Mouse (Mus musculus): ENCODE measurements around the gene Pik3ap1. TPM values are rescaled to one million over a fixed set of nuclear protein-coding genes. Genes with fewer than 3 reads are reported as not detected.

The Pik3ap1 gene
- polyA plus RNA-seq, 1 experiment from 2014 or later, result 0.97 TPM

- H3K9me3 ChIP-seq, result no peaks in the 10 kb centered on the region
- WGBS, result 79% methylated on average over 7 of the region's 7 CpGs
- H3K9ac ChIP-seq (replicated peaks), result no peak overlapping the region
- no peaks in the 10 kb centered on the region for H3K4me1 ChIP-seq (replicated peaks)
- no peak overlapping the region for H3K4me2 ChIP-seq
- no peak for ATAC-seq (ENCODE audit: insufficient number of reproducible peaks, insufficient read depth, low FRiP score, low TSS enrichment, low read depth)
- no peak overlapping the region for H3K27ac ChIP-seq
- H3K36me3 ChIP-seq, result no peaks in the 10 kb centered on the region
- no peak overlapping the region for H3K4me3 ChIP-seq (replicated peaks)
- H3K27me3 ChIP-seq, result peaks cover 7% of the 10 kb centered on the region; the same call in 1 of the 2 replicates
Observed at GRCm38 (mm10) chr19:41270906-41271305, 114.0 kb downstream of the Pik3ap1 start.

- Histone ChIP-seq H3K4me3 (replicated peaks) (no peak overlapping the region), H3K9me3 (no peaks in the 10 kb centered on the region), H3K4me2 (no peak overlapping the region), H3K4me1 (replicated peaks) (no peaks in the 10 kb centered on the region), H3K9ac (replicated peaks) (no peak overlapping the region), H3K36me3 (no peaks in the 10 kb centered on the region), H3K27me3 (peaks cover 7% of the 10 kb centered on the region; the same call in 1 of the 2 replicates), H3K27ac (no peak overlapping the region)
- no peak for ATAC-seq (ENCODE audit: insufficient number of reproducible peaks, insufficient read depth, low FRiP score, low TSS enrichment, low read depth)
- 70% methylated on average over 9 of the region's 9 CpGs for WGBS
Observed at GRCm38 (mm10) chr19:41270151-41270727, 114.7 kb downstream of the Pik3ap1 start.

GRCm38 (mm10) chr19:41266251-41266901, 118.5 kb downstream of the Pik3ap1 start:
- Histone ChIP-seq H3K4me3 (replicated peaks) (no peak overlapping the region), H3K27me3 (no peaks in the 10 kb centered on the region), H3K36me3 (0 out of 2 replicates have a peak, but pooled peaks cover 3% of the 10 kb centered on the region), H3K4me1 (replicated peaks) (peaks cover 7% of the 10 kb centered on the region), H3K27ac (no peak overlapping the region), H3K9me3 (no peaks in the 10 kb centered on the region), H3K9ac (replicated peaks) (no peak overlapping the region), H3K4me2 (no peak overlapping the region)
- no peak for ATAC-seq (ENCODE audit: insufficient number of reproducible peaks, insufficient read depth, low FRiP score, low TSS enrichment, low read depth)
- 52% methylated on average over 8 of the region's 8 CpGs for WGBS

- H3K4me1 ChIP-seq (replicated peaks), result peaks cover 23% of the 10 kb centered on the region
- no peaks in the 10 kb centered on the region for H3K27me3 ChIP-seq
- peak overlapping the region; percentile 99 for H3K27ac ChIP-seq
- WGBS, result 37% methylated on average over 13 of the region's 13 CpGs
- H3K4me3 ChIP-seq (replicated peaks), result peak overlapping the region; percentile 96
- H3K4me2 ChIP-seq, result peak overlapping the region; percentile 72
- ATAC-seq (ENCODE audit: insufficient number of reproducible peaks, insufficient read depth, low FRiP score, low TSS enrichment, low read depth), result no peak
- H3K9ac ChIP-seq (replicated peaks), result peak overlapping the region; percentile 96
- no peaks in the 10 kb centered on the region for H3K9me3 ChIP-seq
- peaks cover 7% of the 10 kb centered on the region; the same call in 1 of the 2 replicates for H3K36me3 ChIP-seq
Observed at GRCm38 (mm10) chr19:41264331-41264799, 120.5 kb downstream of the Pik3ap1 start.

- Histone ChIP-seq H3K9me3 (no peaks in the 10 kb centered on the region), H3K9ac (replicated peaks) (peak within 1 kb of the TSS; percentile 96), H3K27ac (peak within 1 kb of the TSS; percentile 99), H3K4me3 (replicated peaks) (peak within 1 kb of the TSS; percentile 96), H3K36me3 (peaks cover 7% of the 10 kb centered on the region; the same call in 1 of the 2 replicates), H3K4me1 (replicated peaks) (peaks cover 27% of the 10 kb centered on the region), H3K27me3 (no peaks in the 10 kb centered on the region), H3K4me2 (peak within 1 kb of the TSS; percentile 72)
- under 1% methylated on average over 80 of the region's 98 CpGs for WGBS
- ATAC-seq (ENCODE audit: insufficient number of reproducible peaks, insufficient read depth, low FRiP score, low TSS enrichment, low read depth), result peak; percentile 87
Observed at GRCm38 (mm10) chr19:41263630-41264295, 121.1 kb downstream of the Pik3ap1 start, which contains the start of gene Tm9sf3. TSS of gene Tm9sf3 (minus strand) at chr19:41263997.

GRCm38 (mm10) chr19:41262712-41263629, 121.9 kb downstream of the Pik3ap1 start:
- H3K27me3 ChIP-seq, result no peaks in the 10 kb centered on the region
- 5% methylated on average over 51 of the region's 51 CpGs for WGBS
- ATAC-seq (ENCODE audit: insufficient number of reproducible peaks, insufficient read depth, low FRiP score, low TSS enrichment, low read depth), result peak; percentile 85

GRCm38 (mm10) chr19:41260736-41261135, 124.2 kb downstream of the Pik3ap1 start:
- H3K9ac ChIP-seq (replicated peaks), result no peak overlapping the region
- peaks cover 7% of the 10 kb centered on the region; the same call in 1 of the 2 replicates for H3K36me3 ChIP-seq
- no peaks in the 10 kb centered on the region for H3K27me3 ChIP-seq
- H3K4me1 ChIP-seq (replicated peaks), result peaks cover 27% of the 10 kb centered on the region
- no peak overlapping the region for H3K27ac ChIP-seq
- no peak overlapping the region for H3K4me3 ChIP-seq (replicated peaks)
- no peaks in the 10 kb centered on the region for H3K9me3 ChIP-seq
- ATAC-seq (ENCODE audit: insufficient number of reproducible peaks, insufficient read depth, low FRiP score, low TSS enrichment, low read depth), result no peak
- no peak overlapping the region for H3K4me2 ChIP-seq
- 84% methylated on average over 3 of the region's 3 CpGs for WGBS

More at GRCm38 (mm10) chr19:41262712-41263629, 121.9 kb downstream of the Pik3ap1 start:
- H3K27ac ChIP-seq, result peak overlapping the region; percentile 99
- H3K36me3 ChIP-seq, result peaks cover 7% of the 10 kb centered on the region; the same call in 1 of the 2 replicates
- peak overlapping the region; percentile 96 for H3K9ac ChIP-seq (replicated peaks)
- H3K4me2 ChIP-seq, result peak overlapping the region; percentile 72
- H3K9me3 ChIP-seq, result no peaks in the 10 kb centered on the region
- peak overlapping the region; percentile 96 for H3K4me3 ChIP-seq (replicated peaks)
- peaks cover 27% of the 10 kb centered on the region for H3K4me1 ChIP-seq (replicated peaks)

GRCm38 (mm10) chr19:41259256-41259655, 125.6 kb downstream of the Pik3ap1 start:
- Histone ChIP-seq H3K27me3 (no peaks in the 10 kb centered on the region), H3K9ac (replicated peaks) (no peak overlapping the region), H3K36me3 (peaks cover 14% of the 10 kb centered on the region; the same call in 1 of the 2 replicates), H3K4me1 (replicated peaks) (peaks cover 27% of the 10 kb centered on the region), H3K27ac (no peak overlapping the region), H3K9me3 (no peaks in the 10 kb centered on the region), H3K4me2 (no peak overlapping the region), H3K4me3 (replicated peaks) (no peak overlapping the region)
- ATAC-seq (ENCODE audit: insufficient number of reproducible peaks, insufficient read depth, low FRiP score, low TSS enrichment, low read depth), result no peak
- WGBS, result 62% methylated on average over 6 of the region's 6 CpGs

- H3K27ac ChIP-seq, result no peak overlapping the region
- H3K4me1 ChIP-seq (replicated peaks), result peaks cover 27% of the 10 kb centered on the region
- 37% methylated on average over 2 of the region's 2 CpGs for WGBS
Observed at GRCm38 (mm10) chr19:41258707-41259106, 126.2 kb downstream of the Pik3ap1 start.

GRCm38 (mm10) chr19:41254584-41254983, 130.3 kb downstream of the Pik3ap1 start:
- no peak for ATAC-seq (ENCODE audit: insufficient number of reproducible peaks, insufficient read depth, low FRiP score, low TSS enrichment, low read depth)
- H3K4me2 ChIP-seq, result no peak overlapping the region
- no peaks in the 10 kb centered on the region for H3K27me3 ChIP-seq
- peaks cover 17% of the 10 kb centered on the region; the same call in 1 of the 2 replicates for H3K36me3 ChIP-seq
- H3K4me3 ChIP-seq (replicated peaks), result no peak overlapping the region
- H3K4me1 ChIP-seq (replicated peaks), result peaks cover 5% of the 10 kb centered on the region
- H3K27ac ChIP-seq, result no peak overlapping the region
- H3K9ac ChIP-seq (replicated peaks), result no peak overlapping the region
- no peaks in the 10 kb centered on the region for H3K9me3 ChIP-seq
- 89% methylated on average over 5 of the region's 5 CpGs for WGBS

More at GRCm38 (mm10) chr19:41258707-41259106, 126.2 kb downstream of the Pik3ap1 start:
- Histone ChIP-seq H3K9ac (replicated peaks) (no peak overlapping the region), H3K36me3 (peaks cover 16% of the 10 kb centered on the region; the same call in 1 of the 2 replicates), H3K4me3 (replicated peaks) (no peak overlapping the region), H3K4me2 (no peak overlapping the region), H3K9me3 (no peaks in the 10 kb centered on the region), H3K27me3 (no peaks in the 10 kb centered on the region)
- no peak for ATAC-seq (ENCODE audit: insufficient number of reproducible peaks, insufficient read depth, low FRiP score, low TSS enrichment, low read depth)

All from limb, embryonic 12.5 days (tissue).